Mouse (Mus musculus): ENCODE results near the gene Cerkl. TPM values are rescaled to one million over a fixed set of nuclear protein-coding genes. Genes with fewer than 3 reads are reported as not detected.

Cerkl gene
- polyA plus RNA-seq, 1 experiment from 2014 or later, result 1.8 TPM

GRCm38 (mm10) chr2:79315108-79315507 lies 141.5 kb downstream of the Cerkl start:
- Histone ChIP-seq H3K36me3 (no peaks in the 10 kb centered on the region), H3K4me3 (no peak overlapping the region), H3K9me3 (no peaks in the 10 kb centered on the region), H3K4me1 (replicated peaks) (no peaks in the 10 kb centered on the region), H3K27ac (no peak overlapping the region), H3K27me3 (ENCODE audit: insufficient read depth, poor library complexity, severe bottlenecking) (no peaks in the 10 kb centered on the region)
- 84% methylated on average over 4 of the region's 4 CpGs for WGBS
- DNase-seq (ENCODE audit: low spot score), result no peak

- Histone ChIP-seq H3K27me3 (ENCODE audit: insufficient read depth, poor library complexity, severe bottlenecking) (no peaks in the 10 kb centered on the region), H3K4me3 (no peak overlapping the region), H3K9me3 (no peaks in the 10 kb centered on the region), H3K27ac (no peak overlapping the region), H3K36me3 (no peaks in the 10 kb centered on the region), H3K4me1 (replicated peaks) (no peaks in the 10 kb centered on the region)
- WGBS, result 86% methylated on average over 4 of the region's 4 CpGs
- no peak for DNase-seq (ENCODE audit: low spot score)
Measured at GRCm38 (mm10) chr2:79312499-79312898, 144.1 kb downstream of the Cerkl start.

GRCm38 (mm10) chr2:79309454-79310118 lies 147.0 kb downstream of the Cerkl start:
- WGBS, result 95% methylated on average over 13 of the region's 13 CpGs
- no peaks in the 10 kb centered on the region for H3K36me3 ChIP-seq
- H3K27me3 ChIP-seq (ENCODE audit: insufficient read depth, poor library complexity, severe bottlenecking), result no peaks in the 10 kb centered on the region
- H3K4me1 ChIP-seq (replicated peaks), result no peaks in the 10 kb centered on the region
- no peak for DNase-seq (ENCODE audit: low spot score)
- no peaks in the 10 kb centered on the region for H3K9me3 ChIP-seq
- H3K27ac ChIP-seq, result no peak overlapping the region
- no peak overlapping the region for H3K4me3 ChIP-seq

GRCm38 (mm10) chr2:79307549-79307948 lies 149.0 kb downstream of the Cerkl start:
- WGBS, result 74% methylated on average over 4 of the region's 4 CpGs
- Histone ChIP-seq H3K4me3 (no peak overlapping the region), H3K4me1 (replicated peaks) (no peaks in the 10 kb centered on the region), H3K36me3 (no peaks in the 10 kb centered on the region), H3K27me3 (ENCODE audit: insufficient read depth, poor library complexity, severe bottlenecking) (no peaks in the 10 kb centered on the region), H3K9me3 (no peaks in the 10 kb centered on the region), H3K27ac (no peak overlapping the region)
- DNase-seq (ENCODE audit: low spot score), result no peak

GRCm38 (mm10) chr2:79302398-79302797 lies 154.2 kb downstream of the Cerkl start:
- Histone ChIP-seq H3K36me3 (no peaks in the 10 kb centered on the region), H3K4me1 (replicated peaks) (no peaks in the 10 kb centered on the region), H3K27me3 (ENCODE audit: insufficient read depth, poor library complexity, severe bottlenecking) (no peaks in the 10 kb centered on the region), H3K27ac (no peak overlapping the region), H3K4me3 (no peak overlapping the region), H3K9me3 (no peaks in the 10 kb centered on the region)
- no peak for DNase-seq (ENCODE audit: low spot score)

- H3K27ac ChIP-seq, result no peak overlapping the region
- no peak overlapping the region for H3K4me3 ChIP-seq
- no peaks in the 10 kb centered on the region for H3K27me3 ChIP-seq (ENCODE audit: insufficient read depth, poor library complexity, severe bottlenecking)
- H3K9me3 ChIP-seq, result no peaks in the 10 kb centered on the region
- H3K36me3 ChIP-seq, result no peaks in the 10 kb centered on the region
- 0 out of 2 replicates have a peak, but pooled peaks cover 5% of the 10 kb centered on the region for H3K4me1 ChIP-seq (replicated peaks)
- WGBS, result 86% methylated on average over 6 of the region's 6 CpGs
- no peak for DNase-seq (ENCODE audit: low spot score)
Measured at GRCm38 (mm10) chr2:79292431-79292830, 164.2 kb downstream of the Cerkl start.

- no peak overlapping the region for H3K27ac ChIP-seq
- no peaks in the 10 kb centered on the region for H3K9me3 ChIP-seq
- DNase-seq (ENCODE audit: low spot score), result no peak
- no peaks in the 10 kb centered on the region for H3K36me3 ChIP-seq
- 84% methylated on average over 8 of the region's 8 CpGs for WGBS
- H3K4me1 ChIP-seq (replicated peaks), result 0 out of 2 replicates have a peak, but pooled peaks cover 5% of the 10 kb centered on the region
- H3K27me3 ChIP-seq (ENCODE audit: insufficient read depth, poor library complexity, severe bottlenecking), result no peaks in the 10 kb centered on the region
- H3K4me3 ChIP-seq, result no peak overlapping the region
Measured at GRCm38 (mm10) chr2:79291922-79292321, 164.7 kb downstream of the Cerkl start.

GRCm38 (mm10) chr2:79290149-79290548 lies 166.4 kb downstream of the Cerkl start:
- H3K36me3 ChIP-seq, result no peaks in the 10 kb centered on the region
- no peak overlapping the region for H3K4me3 ChIP-seq
- H3K27ac ChIP-seq, result no peak overlapping the region
- H3K9me3 ChIP-seq, result no peaks in the 10 kb centered on the region
- 86% methylated on average over 1 of the region's 1 CpGs for WGBS
- DNase-seq (ENCODE audit: low spot score), result no peak
- H3K27me3 ChIP-seq (ENCODE audit: insufficient read depth, poor library complexity, severe bottlenecking), result no peaks in the 10 kb centered on the region
- 0 out of 2 replicates have a peak, but pooled peaks cover 5% of the 10 kb centered on the region for H3K4me1 ChIP-seq (replicated peaks)

- Histone ChIP-seq H3K4me1 (replicated peaks) (no peaks in the 10 kb centered on the region), H3K27me3 (ENCODE audit: insufficient read depth, poor library complexity, severe bottlenecking) (no peaks in the 10 kb centered on the region), H3K36me3 (no peaks in the 10 kb centered on the region), H3K9me3 (no peaks in the 10 kb centered on the region), H3K4me3 (no peak overlapping the region), H3K27ac (no peak overlapping the region)
- WGBS, result 90% methylated on average over 4 of the region's 4 CpGs
- no peak for DNase-seq (ENCODE audit: low spot score)
Measured at GRCm38 (mm10) chr2:79284206-79284605, 172.4 kb downstream of the Cerkl start.

Other genes with a start within 250 kb of the Cerkl start
- 5.7 and 9.7 TPM in 2 replicates for gene Itga4, start 201.4 kb downstream of the Cerkl start, polyA plus RNA-seq (2016; fragmentation: Nextera tagmentation; extraction: Ambion mirVana)
- gene Neurod1, start within 50 bp of the Cerkl start, polyA plus RNA-seq (2016; fragmentation: Nextera tagmentation; extraction: Ambion mirVana), result 20.9 and 52.9 TPM in 2 replicates
- 5.2 and 6.1 TPM in 2 replicates for gene Itprid2, start 178.6 kb upstream of the Cerkl start, polyA plus RNA-seq (2016; fragmentation: Nextera tagmentation; extraction: Ambion mirVana)

Measured in hindbrain, embryonic 10.5 days (tissue).